Mouse (Mus musculus): ENCODE measurements around the gene Ppp6r2. TPM values are rescaled to one million over a fixed set of nuclear protein-coding genes. Genes with fewer than 3 reads are reported as not detected.
A peak's percentile ranks its signal among the peaks of the same experiment; 100 is the strongest.

The Ppp6r2 gene
- polyA plus RNA-seq, 1 experiment from 2014 or later = 29.8 TPM

DNA sequence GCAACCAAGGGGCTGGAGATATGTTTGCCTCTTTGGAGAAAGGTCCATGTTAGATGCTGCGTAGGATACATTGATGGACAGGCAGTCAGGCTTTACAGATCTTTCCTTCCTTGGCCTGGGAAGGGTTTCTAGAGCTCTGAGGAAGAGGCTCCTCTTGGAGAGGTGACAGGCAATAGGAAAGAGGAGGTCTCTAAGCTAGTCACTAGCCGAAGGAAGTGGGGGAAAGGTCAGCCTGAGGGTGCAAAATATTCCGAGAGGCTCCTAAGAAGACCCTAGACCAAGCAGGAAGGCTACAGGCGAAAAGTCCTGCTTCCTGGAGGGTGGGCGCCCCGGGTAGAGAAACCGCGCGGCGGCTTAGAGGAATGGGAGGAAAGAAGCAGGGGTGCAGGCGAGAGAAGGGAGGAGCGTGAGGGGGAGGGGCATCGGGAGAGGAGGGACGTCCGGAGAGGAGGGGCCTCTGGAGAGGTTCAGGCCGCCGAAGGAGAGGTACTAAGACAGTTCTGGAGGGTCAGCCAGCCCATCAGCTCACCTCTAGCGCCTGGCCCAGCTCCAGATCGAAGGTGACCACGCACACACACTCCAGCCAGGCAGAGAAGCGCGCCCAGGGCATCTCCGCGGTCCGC is 15.6 kb upstream of the Ppp6r2 start:
- Histone ChIP-seq H3K4me2 (replicated peaks; ENCODE audit: low read depth, low read length) (peak overlapping the region; percentile 60), H3K27me3 (ENCODE audit: control insufficient read depth, insufficient read depth, low read length) (no peaks in the 10 kb centered on the region), H3K36me3 (ENCODE audit: control insufficient read depth, insufficient read depth, low read length) (no peaks in the 10 kb centered on the region), H3K4me3 (ENCODE audit: low read length) (peak overlapping the region; percentile 82), H3K27ac (ENCODE audit: low read depth, low read length) (peak overlapping the region; percentile 98), H3K9me3 (ENCODE audit: control insufficient read depth, low read length) (no peaks in the 10 kb centered on the region), H3K9ac (ENCODE audit: low read depth, low read length) (peak overlapping the region; percentile 98), H3K4me1 (ENCODE audit: control insufficient read depth, insufficient read depth, low read length) (peaks cover 13% of the 10 kb centered on the region)
- under 1% methylated on average over 22 of the region's 25 CpGs for WGBS
- ATAC-seq (ENCODE audit: low FRiP score, low TSS enrichment) = peak; percentile 95

- H3K4me2 ChIP-seq (replicated peaks; ENCODE audit: low read depth, low read length) = peak within 1 kb of the TSS; percentile 60
- H3K27me3 ChIP-seq (ENCODE audit: control insufficient read depth, insufficient read depth, low read length) = no peaks in the 10 kb centered on the region
- no peaks in the 10 kb centered on the region for H3K9me3 ChIP-seq (ENCODE audit: control insufficient read depth, low read length)
- H3K36me3 ChIP-seq (ENCODE audit: control insufficient read depth, insufficient read depth, low read length) = no peaks in the 10 kb centered on the region
- WGBS = under 1% methylated on average over 38 of the region's 38 CpGs
- H3K9ac ChIP-seq (ENCODE audit: low read depth, low read length) = peak within 1 kb of the TSS; percentile 98
- H3K4me1 ChIP-seq (ENCODE audit: control insufficient read depth, insufficient read depth, low read length) = peaks cover 13% of the 10 kb centered on the region
- ATAC-seq (ENCODE audit: low FRiP score, low TSS enrichment) = peak; percentile 99
- peak within 1 kb of the TSS; percentile 82 for H3K4me3 ChIP-seq (ENCODE audit: low read length)
- H3K27ac ChIP-seq (ENCODE audit: low read depth, low read length) = peak within 1 kb of the TSS; percentile 98
These were observed 15.0 kb upstream of the Ppp6r2 start, which contains the start of gene Dennd6b for GRCm38 (mm10) chr15:89196313-89196706. Gene Dennd6b (minus strand): TSS chr15:89196496.

- H3K4me2 ChIP-seq (replicated peaks; ENCODE audit: low read depth, low read length) = peak overlapping the region; percentile 60
- no peaks in the 10 kb centered on the region for H3K9me3 ChIP-seq (ENCODE audit: control insufficient read depth, low read length)
- no peak overlapping the region for H3K27ac ChIP-seq (ENCODE audit: low read depth, low read length)
- peak overlapping the region; percentile 82; the same call in 1 of the 2 replicates for H3K4me3 ChIP-seq (ENCODE audit: low read length)
- peaks cover 13% of the 10 kb centered on the region for H3K4me1 ChIP-seq (ENCODE audit: control insufficient read depth, insufficient read depth, low read length)
- ATAC-seq (ENCODE audit: low FRiP score, low TSS enrichment) = no peak
- no peaks in the 10 kb centered on the region for H3K27me3 ChIP-seq (ENCODE audit: control insufficient read depth, insufficient read depth, low read length)
- peak overlapping the region; percentile 98; the same call in 1 of the 2 replicates for H3K9ac ChIP-seq (ENCODE audit: low read depth, low read length)
- no peaks in the 10 kb centered on the region for H3K36me3 ChIP-seq (ENCODE audit: control insufficient read depth, insufficient read depth, low read length)
- 72% methylated on average over 15 of the region's 15 CpGs for WGBS
These were observed 14.3 kb upstream of the Ppp6r2 start for GRCm38 (mm10) chr15:89197056-89197455.

GRCm38 (mm10) chr15:89207457-89207856 is 3.9 kb upstream of the Ppp6r2 start:
- Histone ChIP-seq H3K36me3 (ENCODE audit: control insufficient read depth, insufficient read depth, low read length) (no peaks in the 10 kb centered on the region), H3K27ac (ENCODE audit: low read depth, low read length) (no peak overlapping the region)
- WGBS = 70% methylated on average over 4 of the region's 4 CpGs

GRCm38 (mm10) chr15:89209886-89210761 is 1.2 kb upstream of the Ppp6r2 start:
- Histone ChIP-seq H3K4me3 (ENCODE audit: low read length) (peak overlapping the region; percentile 31), H3K27ac (ENCODE audit: low read depth, low read length) (peak overlapping the region; percentile 65), H3K4me1 (ENCODE audit: control insufficient read depth, insufficient read depth, low read length) (no peaks in the 10 kb centered on the region), H3K4me2 (replicated peaks; ENCODE audit: low read depth, low read length) (peak overlapping the region; percentile 49), H3K9me3 (ENCODE audit: control insufficient read depth, low read length) (no peaks in the 10 kb centered on the region), H3K36me3 (ENCODE audit: control insufficient read depth, insufficient read depth, low read length) (no peaks in the 10 kb centered on the region), H3K27me3 (ENCODE audit: control insufficient read depth, insufficient read depth, low read length) (no peaks in the 10 kb centered on the region), H3K9ac (ENCODE audit: low read depth, low read length) (peak overlapping the region; percentile 48; the same call in 1 of the 2 replicates)
- WGBS = 13% methylated on average over 22 of the region's 22 CpGs
- ATAC-seq (ENCODE audit: low FRiP score, low TSS enrichment) = peak; percentile 43; the same call in 1 of the 2 replicates

More at GRCm38 (mm10) chr15:89207457-89207856, 3.9 kb upstream of the Ppp6r2 start:
- Histone ChIP-seq H3K4me2 (replicated peaks; ENCODE audit: low read depth, low read length) (no peak overlapping the region), H3K27me3 (ENCODE audit: control insufficient read depth, insufficient read depth, low read length) (no peaks in the 10 kb centered on the region), H3K4me1 (ENCODE audit: control insufficient read depth, insufficient read depth, low read length) (no peaks in the 10 kb centered on the region), H3K9me3 (ENCODE audit: control insufficient read depth, low read length) (peaks cover 2% of the 10 kb centered on the region; the same call in 1 of the 2 replicates), H3K9ac (ENCODE audit: low read depth, low read length) (no peak overlapping the region), H3K4me3 (ENCODE audit: low read length) (no peak overlapping the region)
- ATAC-seq (ENCODE audit: low FRiP score, low TSS enrichment) = no peak

DNA sequence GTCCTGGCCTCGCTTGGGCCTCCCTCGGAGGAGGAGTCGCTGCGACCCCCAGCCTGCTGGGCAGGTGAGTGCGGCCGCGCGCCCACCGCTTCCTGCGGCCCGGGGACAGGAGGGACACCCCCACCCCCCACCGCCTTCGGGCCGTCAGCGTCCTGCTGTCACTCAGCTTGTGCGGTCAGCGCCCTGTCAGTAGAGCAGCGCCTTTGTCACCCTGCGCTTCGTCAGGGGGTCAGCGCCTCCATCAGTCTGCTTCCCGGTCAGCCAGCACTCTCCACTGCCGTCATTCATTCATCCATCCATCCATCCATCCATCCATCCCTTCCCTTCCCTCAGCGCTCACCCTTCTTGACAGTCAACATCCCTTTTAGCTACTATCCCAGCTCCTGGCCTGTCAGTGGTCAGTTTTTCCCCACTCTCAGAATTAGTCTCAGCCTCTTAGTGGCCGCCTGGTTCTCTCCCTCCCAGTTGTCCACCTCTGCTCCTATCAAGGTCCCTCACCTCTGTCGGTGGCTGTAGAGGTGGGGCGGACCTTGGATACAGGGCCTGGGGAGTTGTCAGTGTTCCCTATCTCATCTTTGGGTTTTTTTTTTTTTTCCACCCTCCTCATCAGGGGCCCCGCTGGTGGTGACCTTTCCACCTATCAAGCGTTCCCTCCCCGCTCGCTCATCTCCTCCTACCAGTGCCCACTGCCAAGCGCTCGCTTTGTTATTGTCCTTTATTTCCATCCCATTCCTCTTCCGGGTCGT is 536 bp downstream of the Ppp6r2 start:
- no peaks in the 10 kb centered on the region for H3K9me3 ChIP-seq (ENCODE audit: control insufficient read depth, low read length)
- ATAC-seq (ENCODE audit: low FRiP score, low TSS enrichment) = peak; percentile 28
- H3K4me1 ChIP-seq (ENCODE audit: control insufficient read depth, insufficient read depth, low read length) = no peaks in the 10 kb centered on the region
- H3K36me3 ChIP-seq (ENCODE audit: control insufficient read depth, insufficient read depth, low read length) = peaks cover 3% of the 10 kb centered on the region; the same call in 1 of the 2 replicates
- H3K27me3 ChIP-seq (ENCODE audit: control insufficient read depth, insufficient read depth, low read length) = no peaks in the 10 kb centered on the region
- peak overlapping the region; percentile 94 for H3K4me3 ChIP-seq (ENCODE audit: low read length)
- WGBS = 2% methylated on average over 30 of the region's 35 CpGs
- peak overlapping the region; percentile 68 for H3K4me2 ChIP-seq (replicated peaks; ENCODE audit: low read depth, low read length)
- peak overlapping the region; percentile 72 for H3K27ac ChIP-seq (ENCODE audit: low read depth, low read length)
- peak overlapping the region; percentile 86 for H3K9ac ChIP-seq (ENCODE audit: low read depth, low read length)

DNA sequence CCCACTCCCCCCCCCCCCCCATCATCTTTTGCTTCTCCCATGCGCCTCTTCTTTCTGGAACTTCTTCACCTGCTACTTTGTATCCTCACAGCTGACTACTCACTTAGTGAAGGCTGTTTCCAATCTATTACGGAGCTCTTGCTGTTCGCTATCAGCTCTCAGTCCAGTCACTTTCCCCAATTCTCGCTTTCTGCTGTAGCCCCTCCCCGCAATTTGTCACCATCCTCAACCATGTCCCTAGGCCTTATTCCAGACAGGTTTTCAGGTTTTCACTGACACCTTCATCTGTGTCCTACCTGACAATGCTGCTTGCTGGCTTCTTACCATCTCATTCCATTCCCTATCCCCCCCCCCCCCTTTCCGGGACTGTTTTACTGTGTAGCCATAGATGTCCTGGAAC is 1.1 kb downstream of the Ppp6r2 start:
- peak overlapping the region; percentile 94 for H3K4me3 ChIP-seq (ENCODE audit: low read length)
- H3K9me3 ChIP-seq (ENCODE audit: control insufficient read depth, low read length) = no peaks in the 10 kb centered on the region
- H3K4me1 ChIP-seq (ENCODE audit: control insufficient read depth, insufficient read depth, low read length) = no peaks in the 10 kb centered on the region
- H3K36me3 ChIP-seq (ENCODE audit: control insufficient read depth, insufficient read depth, low read length) = peaks cover 3% of the 10 kb centered on the region; the same call in 1 of the 2 replicates
- H3K27ac ChIP-seq (ENCODE audit: low read depth, low read length) = no peak overlapping the region
- 59% methylated on average over 6 of the region's 6 CpGs for WGBS
- no peaks in the 10 kb centered on the region for H3K27me3 ChIP-seq (ENCODE audit: control insufficient read depth, insufficient read depth, low read length)
- no peak overlapping the region for H3K9ac ChIP-seq (ENCODE audit: low read depth, low read length)
- no peak for ATAC-seq (ENCODE audit: low FRiP score, low TSS enrichment)
- H3K4me2 ChIP-seq (replicated peaks; ENCODE audit: low read depth, low read length) = peak overlapping the region; percentile 68

DNA sequence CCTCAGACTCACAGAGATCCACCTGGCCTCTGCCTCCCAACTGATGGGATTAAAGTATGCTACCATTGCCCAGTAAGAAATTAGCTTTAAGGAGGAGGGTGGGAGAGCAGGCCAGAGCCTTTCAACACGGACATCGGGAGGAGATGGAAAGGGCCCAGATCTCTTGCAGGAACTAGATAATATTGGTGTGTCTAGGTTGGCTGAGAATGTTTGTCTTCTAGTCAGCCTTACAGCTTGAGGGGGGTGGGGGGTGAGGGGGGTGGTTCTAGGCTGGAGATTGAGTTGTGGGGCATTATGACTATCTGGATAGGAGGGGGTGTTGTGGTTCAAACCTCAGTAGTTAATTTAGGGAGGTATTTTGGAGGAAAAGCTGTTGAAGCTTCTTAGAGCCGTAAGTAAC is 2.2 kb downstream of the Ppp6r2 start:
- WGBS = 88% methylated on average over 3 of the region's 3 CpGs
- Histone ChIP-seq H3K27ac (ENCODE audit: low read depth, low read length) (no peak overlapping the region), H3K36me3 (ENCODE audit: control insufficient read depth, insufficient read depth, low read length) (peaks cover 3% of the 10 kb centered on the region; the same call in 1 of the 2 replicates), H3K27me3 (ENCODE audit: control insufficient read depth, insufficient read depth, low read length) (no peaks in the 10 kb centered on the region), H3K9me3 (ENCODE audit: control insufficient read depth, low read length) (no peaks in the 10 kb centered on the region), H3K4me2 (replicated peaks; ENCODE audit: low read depth, low read length) (no peak overlapping the region), H3K9ac (ENCODE audit: low read depth, low read length) (no peak overlapping the region), H3K4me1 (ENCODE audit: control insufficient read depth, insufficient read depth, low read length) (no peaks in the 10 kb centered on the region), H3K4me3 (ENCODE audit: low read length) (no peak overlapping the region)
- no peak for ATAC-seq (ENCODE audit: low FRiP score, low TSS enrichment)

All from kidney, embryonic 14.5 days (tissue).